Mouse (Mus musculus): ENCODE measurements at regions not wholly inside any gene's neighbourhood (a gene's known extent, or its start where the extent isn't known, plus 50 kb on each side); places are given as distances from the start of the nearest gene placed in this dataset.

GRCm38 (mm10) chr16:29896393-29896792, 167.8 kb upstream of the Hes1 start:
- TF ChIP-seq EP300 (IDR thresholded peaks at IDR 0.05) (no peak), CTCF (IDR thresholded peaks at IDR 0.05) (no peak)
